Mouse (Mus musculus): ENCODE measurements around the gene Pkp4. TPM values are rescaled to one million over a fixed set of nuclear protein-coding genes. Genes with fewer than 3 reads are reported as not detected.

The Pkp4 gene
- polyA plus RNA-seq, 1 experiment = 21.9 TPM

- H3K4me3 ChIP-seq (ENCODE audit: extremely low read depth, insufficient read depth, insufficient read length) = no peak overlapping the region
- H3K36me3 ChIP-seq (ENCODE audit: control insufficient read depth, insufficient read depth, low read length) = no peaks in the 10 kb centered on the region
- no peaks in the 10 kb centered on the region for H3K27me3 ChIP-seq (ENCODE audit: control insufficient read depth, insufficient read depth, low read length)
- H3K4me1 ChIP-seq (ENCODE audit: control insufficient read depth, insufficient read depth, insufficient read length) = no peaks in the 10 kb centered on the region
- H3K27ac ChIP-seq (ENCODE audit: insufficient read depth, low read length) = no peak overlapping the region
- no peak for DNase-seq (ENCODE audit: low read depth in 1 of 2, low spot score in 2 of 2)
- no peak for TF ChIP-seq CTCF (IDR thresholded peaks at IDR 0.05; ENCODE audit: extremely low read depth, insufficient read depth, insufficient read length, insufficient replicate concordance)
- no peak for TF ChIP-seq POLR2A (IDR thresholded peaks at IDR 0.05; ENCODE audit: low read depth, low read length)
- 95% methylated on average over 5 of the region's 5 CpGs for WGBS
Observed at GRCm38 (mm10) chr2:59170593-59170992, 9.9 kb downstream of the Pkp4 start.

DNA sequence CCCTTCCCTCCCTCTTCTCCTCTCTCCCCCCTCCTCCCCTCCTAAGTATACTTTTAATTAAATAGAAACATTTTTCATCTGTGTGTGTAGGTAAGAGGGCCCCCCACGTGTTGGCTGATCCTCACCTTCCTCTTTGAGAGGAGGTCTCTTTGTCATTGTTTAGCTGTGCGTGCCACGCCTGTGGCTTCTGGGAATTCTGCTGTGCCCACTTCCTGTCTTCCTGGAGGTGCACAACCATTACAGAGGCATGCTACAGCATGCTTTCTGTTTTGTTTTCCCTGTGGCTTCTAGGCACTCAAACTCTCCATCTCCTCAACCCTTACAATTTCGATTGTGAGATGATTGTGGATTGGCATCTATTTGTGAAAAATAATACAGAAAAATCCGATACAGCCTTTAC lies 10.9 kb downstream of the Pkp4 start:
- no peak overlapping the region for H3K4me3 ChIP-seq (ENCODE audit: extremely low read depth, insufficient read depth, insufficient read length)
- no peak overlapping the region for H3K27ac ChIP-seq (ENCODE audit: insufficient read depth, low read length)
- H3K36me3 ChIP-seq (ENCODE audit: control insufficient read depth, insufficient read depth, low read length) = no peaks in the 10 kb centered on the region
- no peaks in the 10 kb centered on the region for H3K27me3 ChIP-seq (ENCODE audit: control insufficient read depth, insufficient read depth, low read length)
- DNase-seq (ENCODE audit: low read depth in 1 of 2, low spot score in 2 of 2) = no peak
- no peak for TF ChIP-seq CTCF (IDR thresholded peaks at IDR 0.05; ENCODE audit: extremely low read depth, insufficient read depth, insufficient read length, insufficient replicate concordance)
- no peaks in the 10 kb centered on the region for H3K4me1 ChIP-seq (ENCODE audit: control insufficient read depth, insufficient read depth, insufficient read length)
- WGBS = 36% methylated on average over 5 of the region's 5 CpGs

GRCm38 (mm10) chr2:59175926-59176325 lies 15.3 kb downstream of the Pkp4 start:
- 92% methylated on average over 6 of the region's 6 CpGs for WGBS
- no peak overlapping the region for H3K27ac ChIP-seq (ENCODE audit: insufficient read depth, low read length)

DNA sequence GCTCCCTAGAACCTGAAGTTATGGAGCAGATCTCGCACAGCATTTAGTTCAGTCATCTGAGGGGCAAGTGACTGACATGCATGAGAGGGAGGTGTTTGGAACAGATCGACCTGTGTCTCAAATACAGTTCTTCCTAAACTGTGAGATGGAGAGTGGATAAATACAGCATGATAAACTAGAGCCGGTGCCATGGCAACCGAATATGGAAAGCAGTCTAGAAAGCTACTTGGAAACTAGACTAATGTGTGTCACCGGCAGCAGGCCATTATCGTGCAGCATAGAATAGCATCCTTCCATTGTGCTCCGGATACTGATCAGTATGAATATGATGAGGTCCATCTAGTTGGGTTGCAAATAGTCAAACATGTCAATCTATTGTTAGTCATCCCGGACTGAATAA lies 17.5 kb downstream of the Pkp4 start:
- no peaks in the 10 kb centered on the region for H3K36me3 ChIP-seq (ENCODE audit: control insufficient read depth, insufficient read depth, low read length)
- H3K27me3 ChIP-seq (ENCODE audit: control insufficient read depth, insufficient read depth, low read length) = no peaks in the 10 kb centered on the region
- H3K4me1 ChIP-seq (ENCODE audit: control insufficient read depth, insufficient read depth, insufficient read length) = no peaks in the 10 kb centered on the region
- no peak for DNase-seq (ENCODE audit: low read depth in 1 of 2, low spot score in 2 of 2)
- TF ChIP-seq CTCF (IDR thresholded peaks at IDR 0.05; ENCODE audit: extremely low read depth, insufficient read depth, insufficient read length, insufficient replicate concordance) = no peak
- TF ChIP-seq POLR2A (IDR thresholded peaks at IDR 0.05; ENCODE audit: low read depth, low read length) = no peak
- H3K4me3 ChIP-seq (ENCODE audit: extremely low read depth, insufficient read depth, insufficient read length) = no peak overlapping the region
- H3K27ac ChIP-seq (ENCODE audit: insufficient read depth, low read length) = no peak overlapping the region
- WGBS = 93% methylated on average over 8 of the region's 8 CpGs

More at GRCm38 (mm10) chr2:59175926-59176325, 15.3 kb downstream of the Pkp4 start:
- H3K36me3 ChIP-seq (ENCODE audit: control insufficient read depth, insufficient read depth, low read length) = no peaks in the 10 kb centered on the region
- no peaks in the 10 kb centered on the region for H3K27me3 ChIP-seq (ENCODE audit: control insufficient read depth, insufficient read depth, low read length)
- H3K4me3 ChIP-seq (ENCODE audit: extremely low read depth, insufficient read depth, insufficient read length) = no peak overlapping the region
- no peaks in the 10 kb centered on the region for H3K4me1 ChIP-seq (ENCODE audit: control insufficient read depth, insufficient read depth, insufficient read length)
- TF ChIP-seq POLR2A (IDR thresholded peaks at IDR 0.05; ENCODE audit: low read depth, low read length) = no peak
- TF ChIP-seq CTCF (IDR thresholded peaks at IDR 0.05; ENCODE audit: extremely low read depth, insufficient read depth, insufficient read length, insufficient replicate concordance) = no peak
- no peak for DNase-seq (ENCODE audit: low read depth in 1 of 2, low spot score in 2 of 2)

GRCm38 (mm10) chr2:59178960-59179359 lies 18.3 kb downstream of the Pkp4 start:
- no peaks in the 10 kb centered on the region for H3K4me1 ChIP-seq (ENCODE audit: control insufficient read depth, insufficient read depth, insufficient read length)
- WGBS = 90% methylated on average over 4 of the region's 4 CpGs
- H3K27me3 ChIP-seq (ENCODE audit: control insufficient read depth, insufficient read depth, low read length) = no peaks in the 10 kb centered on the region
- TF ChIP-seq POLR2A (IDR thresholded peaks at IDR 0.05; ENCODE audit: low read depth, low read length) = no peak
- TF ChIP-seq CTCF (IDR thresholded peaks at IDR 0.05; ENCODE audit: extremely low read depth, insufficient read depth, insufficient read length, insufficient replicate concordance) = no peak
- H3K27ac ChIP-seq (ENCODE audit: insufficient read depth, low read length) = no peak overlapping the region
- DNase-seq (ENCODE audit: low read depth in 1 of 2, low spot score in 2 of 2) = no peak
- no peaks in the 10 kb centered on the region for H3K36me3 ChIP-seq (ENCODE audit: control insufficient read depth, insufficient read depth, low read length)
- no peak overlapping the region for H3K4me3 ChIP-seq (ENCODE audit: extremely low read depth, insufficient read depth, insufficient read length)

- Histone ChIP-seq H3K27ac (ENCODE audit: insufficient read depth, low read length) (no peak overlapping the region), H3K4me3 (ENCODE audit: extremely low read depth, insufficient read depth, insufficient read length) (no peak overlapping the region), H3K36me3 (ENCODE audit: control insufficient read depth, insufficient read depth, low read length) (no peaks in the 10 kb centered on the region), H3K4me1 (ENCODE audit: control insufficient read depth, insufficient read depth, insufficient read length) (no peaks in the 10 kb centered on the region), H3K27me3 (ENCODE audit: control insufficient read depth, insufficient read depth, low read length) (no peaks in the 10 kb centered on the region)
- TF ChIP-seq POLR2A (IDR thresholded peaks at IDR 0.05; ENCODE audit: low read depth, low read length) (no peak), CTCF (IDR thresholded peaks at IDR 0.05; ENCODE audit: extremely low read depth, insufficient read depth, insufficient read length, insufficient replicate concordance) (no peak)
- DNase-seq (ENCODE audit: low read depth in 1 of 2, low spot score in 2 of 2) = no peak
- WGBS = 88% methylated on average over 5 of the region's 5 CpGs
Observed at GRCm38 (mm10) chr2:59179487-59179886, 18.8 kb downstream of the Pkp4 start.

- no peak overlapping the region for H3K4me3 ChIP-seq (ENCODE audit: extremely low read depth, insufficient read depth, insufficient read length)
- no peaks in the 10 kb centered on the region for H3K4me1 ChIP-seq (ENCODE audit: control insufficient read depth, insufficient read depth, insufficient read length)
- TF ChIP-seq CTCF (IDR thresholded peaks at IDR 0.05; ENCODE audit: extremely low read depth, insufficient read depth, insufficient read length, insufficient replicate concordance) = no peak
- TF ChIP-seq POLR2A (IDR thresholded peaks at IDR 0.05; ENCODE audit: low read depth, low read length) = no peak
- no peak for DNase-seq (ENCODE audit: low read depth in 1 of 2, low spot score in 2 of 2)
- 92% methylated on average over 15 of the region's 15 CpGs for WGBS
- H3K27ac ChIP-seq (ENCODE audit: insufficient read depth, low read length) = no peak overlapping the region
- no peaks in the 10 kb centered on the region for H3K36me3 ChIP-seq (ENCODE audit: control insufficient read depth, insufficient read depth, low read length)
- no peaks in the 10 kb centered on the region for H3K27me3 ChIP-seq (ENCODE audit: control insufficient read depth, insufficient read depth, low read length)
Observed at GRCm38 (mm10) chr2:59181321-59182113, 20.9 kb downstream of the Pkp4 start.

Measured in spleen, adult 2 months (tissue).